Mouse (Mus musculus): Measurements from ENCODE around the gene Gcnt2. TPM values are rescaled to one million over a fixed set of nuclear protein-coding genes. Genes with fewer than 3 reads are reported as not detected.

Gcnt2 gene
- 5.0 and 5.8 TPM in 2 replicates for polyA plus RNA-seq (2016; fragmentation: Nextera tagmentation; extraction: Ambion mirVana)

DNA sequence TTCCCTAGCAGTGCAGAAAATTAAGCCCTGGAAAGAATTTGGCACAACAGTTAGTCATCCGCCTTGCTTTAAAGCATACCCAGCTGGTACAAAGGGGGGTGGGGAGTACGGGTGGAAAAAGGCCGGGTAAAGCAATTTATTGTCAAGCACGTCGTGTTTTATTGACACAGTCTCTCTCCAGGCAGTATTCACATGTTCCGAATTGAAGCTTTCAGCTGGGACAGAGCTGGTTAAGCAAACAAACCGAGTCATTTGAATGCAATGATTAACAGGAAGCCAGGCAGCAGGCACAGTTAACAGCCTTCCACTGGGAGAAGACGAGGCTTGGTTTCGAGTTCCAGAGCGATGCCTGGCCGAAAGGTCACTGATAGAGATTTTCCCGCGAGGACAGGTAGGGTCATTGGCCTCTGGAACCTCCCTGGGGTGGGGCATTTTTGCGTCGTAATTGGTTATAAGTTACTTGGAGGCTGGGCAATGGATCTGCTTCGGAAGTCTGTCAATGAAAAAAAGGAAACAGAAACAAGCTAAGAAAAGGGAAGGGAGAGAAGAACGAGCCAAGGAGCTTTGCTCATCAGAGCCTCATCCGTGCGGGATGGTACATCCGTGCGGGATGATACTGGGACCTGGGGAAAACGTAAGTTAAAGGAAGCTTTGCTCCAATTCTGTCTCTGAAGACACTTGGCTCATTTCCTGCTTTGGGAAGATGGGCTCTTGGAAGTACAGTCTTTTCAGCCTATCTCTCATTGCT lies at the start of gene Gcnt2:
Gcnt2 (plus strand) TSS at position 103 of the 748 bp plus-strand sequence.
- Histone ChIP-seq H3K4me1 (no peaks in the 10 kb centered on the region), H3K36me3 (no peaks in the 10 kb centered on the region), H3K9me3 (replicated peaks) (no peaks in the 10 kb centered on the region), H3K9ac (no peak within 1 kb of the TSS), H3K4me2 (replicated peaks) (peak within 1 kb of the TSS; percentile 31), H3K27ac (no peak within 1 kb of the TSS), H3K4me3 (no peak within 1 kb of the TSS), H3K27me3 (no peaks in the 10 kb centered on the region)
- no peak for ATAC-seq (ENCODE audit: low FRiP score)
- WGBS: 49% methylated on average over 22 of the region's 22 CpGs

DNA sequence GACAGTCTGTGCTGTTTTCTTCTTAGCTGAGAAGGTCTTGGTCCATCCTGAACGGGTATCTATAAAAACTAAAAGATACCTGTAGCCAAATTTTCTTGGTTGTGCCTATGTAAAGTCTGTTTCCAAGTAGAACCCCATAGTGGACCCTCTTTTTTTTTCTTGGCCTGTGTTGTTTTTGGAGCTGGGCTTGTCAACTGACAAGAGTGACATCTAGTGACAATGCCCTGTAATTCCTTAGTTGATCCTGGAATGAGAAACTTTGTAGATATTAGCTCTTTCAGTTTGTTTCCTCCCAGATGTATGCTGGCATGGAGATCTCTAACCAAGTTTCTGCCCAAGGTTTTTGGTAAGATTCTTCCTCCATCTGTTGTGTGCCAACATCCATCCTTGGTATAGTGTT lies 38.9 kb upstream of the Gcnt2 start:
- no peaks in the 10 kb centered on the region for H3K36me3 ChIP-seq
- H3K27ac ChIP-seq: no peak overlapping the region
- no peak for ATAC-seq (ENCODE audit: low FRiP score)
- WGBS: 67% methylated on average over 1 of the region's 1 CpGs
- no peak overlapping the region for H3K4me2 ChIP-seq (replicated peaks)
- H3K9ac ChIP-seq: no peak overlapping the region
- H3K4me3 ChIP-seq: no peak overlapping the region
- no peaks in the 10 kb centered on the region for H3K9me3 ChIP-seq (replicated peaks)
- H3K27me3 ChIP-seq: no peaks in the 10 kb centered on the region
- H3K4me1 ChIP-seq: no peaks in the 10 kb centered on the region

DNA sequence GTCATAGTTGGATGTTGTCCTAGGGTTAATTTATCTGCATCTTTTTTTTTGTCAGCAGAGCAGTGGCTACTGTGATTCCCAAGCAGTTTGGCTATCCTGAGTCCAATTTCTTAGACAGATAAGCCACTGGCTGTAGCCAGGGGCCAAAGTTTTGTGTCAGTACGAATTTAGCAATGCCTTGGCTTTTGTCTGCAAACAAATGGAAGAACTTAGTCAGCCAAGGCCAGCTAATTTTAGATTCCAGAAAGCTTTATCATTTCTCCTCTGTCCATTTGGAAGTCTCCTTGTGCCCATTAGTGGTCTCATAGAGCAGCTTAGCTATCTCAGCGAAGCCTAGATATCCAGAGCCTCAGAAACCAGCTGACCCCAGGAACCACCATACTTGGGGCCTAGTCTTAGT lies 37.6 kb upstream of the Gcnt2 start:
- H3K4me3 ChIP-seq: no peak overlapping the region
- no peaks in the 10 kb centered on the region for H3K36me3 ChIP-seq
- no peak for ATAC-seq (ENCODE audit: low FRiP score)
- no peak overlapping the region for H3K9ac ChIP-seq
- no peaks in the 10 kb centered on the region for H3K27me3 ChIP-seq
- no peak overlapping the region for H3K4me2 ChIP-seq (replicated peaks)
- no peaks in the 10 kb centered on the region for H3K9me3 ChIP-seq (replicated peaks)
- no peaks in the 10 kb centered on the region for H3K4me1 ChIP-seq
- 83% methylated on average over 2 of the region's 2 CpGs for WGBS
- no peak overlapping the region for H3K27ac ChIP-seq

DNA sequence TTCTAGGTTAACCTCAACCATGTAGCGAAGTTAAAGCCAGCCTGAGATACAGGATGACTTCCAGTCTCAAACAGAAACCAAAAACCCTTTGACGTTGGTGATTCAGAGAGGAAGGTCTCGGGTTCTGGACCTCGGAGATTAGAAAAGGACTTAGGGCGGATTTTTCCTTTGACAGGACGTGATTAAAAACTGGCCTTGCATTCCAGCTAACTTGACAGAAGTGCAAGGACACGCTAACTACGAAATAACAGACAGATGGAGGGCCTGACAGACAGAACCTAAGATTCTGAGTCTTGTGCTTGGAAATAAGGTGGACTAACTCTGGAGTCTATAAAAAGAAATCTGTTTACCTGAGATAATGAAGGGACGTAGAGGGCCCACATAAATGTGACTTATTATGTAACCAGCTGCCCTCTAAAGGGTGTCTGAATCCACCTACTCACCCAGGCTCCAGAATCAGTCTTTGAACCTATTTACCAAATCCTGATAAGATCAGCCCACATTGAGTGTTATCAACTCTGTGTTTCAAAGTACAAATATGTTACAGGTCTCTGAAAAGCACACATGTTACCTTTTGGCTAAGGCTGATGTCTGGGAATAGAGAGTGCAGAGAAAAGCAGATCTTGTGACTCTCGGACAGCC lies 18.3 kb upstream of the Gcnt2 start:
- no peak overlapping the region for H3K27ac ChIP-seq
- H3K4me1 ChIP-seq: no peaks in the 10 kb centered on the region
- no peak overlapping the region for H3K4me2 ChIP-seq (replicated peaks)
- ATAC-seq (ENCODE audit: low FRiP score): no peak
- H3K9ac ChIP-seq: no peak overlapping the region
- 80% methylated on average over 10 of the region's 10 CpGs for WGBS
- H3K9me3 ChIP-seq (replicated peaks): no peaks in the 10 kb centered on the region
- no peak overlapping the region for H3K4me3 ChIP-seq
- no peaks in the 10 kb centered on the region for H3K36me3 ChIP-seq
- H3K27me3 ChIP-seq: no peaks in the 10 kb centered on the region

DNA sequence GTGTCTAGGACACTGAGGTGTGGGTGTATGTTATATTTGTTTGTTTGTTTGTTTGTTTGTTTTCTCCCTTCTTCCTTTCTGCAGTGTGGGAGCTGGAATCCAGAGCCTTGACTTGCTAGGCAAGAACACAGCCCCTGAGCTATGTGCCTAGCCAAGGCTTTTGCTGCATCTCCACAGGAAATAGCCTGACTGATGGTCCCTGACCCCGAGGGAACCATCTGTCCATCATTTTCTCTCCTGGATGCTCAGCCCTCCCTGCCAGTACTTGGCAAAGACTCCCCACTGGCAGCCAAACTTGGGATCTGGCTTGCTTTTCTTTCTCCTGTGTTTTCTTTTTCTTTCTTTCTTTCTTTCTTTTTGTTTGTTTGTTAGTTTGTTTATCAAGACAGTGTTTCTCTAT lies 17.4 kb upstream of the Gcnt2 start:
- no peaks in the 10 kb centered on the region for H3K36me3 ChIP-seq
- 18% methylated on average over 1 of the region's 1 CpGs for WGBS
- H3K9me3 ChIP-seq (replicated peaks): no peaks in the 10 kb centered on the region
- H3K4me2 ChIP-seq (replicated peaks): no peak overlapping the region
- H3K27ac ChIP-seq: no peak overlapping the region
- no peak overlapping the region for H3K9ac ChIP-seq
- no peak overlapping the region for H3K4me3 ChIP-seq
- no peaks in the 10 kb centered on the region for H3K27me3 ChIP-seq
- ATAC-seq (ENCODE audit: low FRiP score): no peak
- H3K4me1 ChIP-seq: no peaks in the 10 kb centered on the region

DNA sequence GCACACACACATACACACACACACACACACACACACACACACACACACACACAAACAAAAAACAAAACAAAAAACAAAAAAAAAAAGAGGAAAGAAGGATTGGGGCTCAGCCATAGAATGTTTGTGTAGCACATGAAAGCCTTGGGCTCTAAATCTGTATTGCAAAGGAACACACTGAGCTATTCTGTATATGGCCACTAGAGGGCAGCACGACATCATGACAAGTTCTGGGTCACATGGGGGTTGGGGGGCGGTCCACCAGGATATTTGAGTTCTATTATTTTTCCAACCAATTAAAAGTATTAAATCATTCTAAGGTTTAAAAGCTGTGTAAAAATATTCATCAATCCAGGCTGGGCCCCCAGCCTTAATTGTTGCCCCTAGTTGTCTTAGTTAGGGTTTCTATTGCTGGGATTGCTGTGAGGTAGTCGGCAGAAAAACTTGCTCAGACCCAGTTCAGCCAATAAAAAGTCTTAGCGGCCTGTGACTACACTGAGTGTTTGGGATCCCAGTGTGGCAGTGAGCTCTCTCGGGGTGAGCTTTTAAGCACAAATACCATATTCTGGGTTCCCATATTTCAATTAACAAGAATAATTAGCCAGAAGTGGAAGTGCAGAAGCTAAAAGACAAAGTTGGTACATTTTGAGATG lies 16.0 kb upstream of the Gcnt2 start:
- ATAC-seq (ENCODE audit: low FRiP score): no peak
- Histone ChIP-seq H3K9ac (no peak overlapping the region), H3K36me3 (no peaks in the 10 kb centered on the region), H3K4me2 (replicated peaks) (no peak overlapping the region), H3K4me1 (no peaks in the 10 kb centered on the region), H3K27me3 (no peaks in the 10 kb centered on the region), H3K27ac (no peak overlapping the region), H3K9me3 (replicated peaks) (no peaks in the 10 kb centered on the region), H3K4me3 (no peak overlapping the region)
- WGBS: 23% methylated on average over 5 of the region's 5 CpGs

DNA sequence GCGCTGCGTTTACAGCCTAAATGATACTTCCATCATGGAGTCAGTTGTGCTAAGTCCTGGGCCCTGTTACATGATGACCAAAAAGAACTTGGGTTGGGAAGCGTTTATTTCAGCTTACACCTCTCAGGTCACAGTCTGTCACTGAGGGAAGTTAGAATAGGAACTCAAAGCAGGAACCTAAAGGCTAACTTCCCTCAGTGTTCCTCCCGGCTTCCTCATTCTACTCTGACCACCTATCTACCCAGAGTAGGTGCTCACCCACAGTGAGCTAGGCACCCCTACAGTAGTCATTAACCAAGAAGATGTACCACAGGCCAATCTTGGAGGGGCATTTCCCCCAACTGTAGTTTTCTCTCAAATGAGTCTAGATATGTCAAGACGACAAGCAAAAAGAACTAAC lies 15.4 kb upstream of the Gcnt2 start:
- Histone ChIP-seq H3K27me3 (no peaks in the 10 kb centered on the region), H3K4me3 (no peak overlapping the region), H3K4me2 (replicated peaks) (no peak overlapping the region), H3K27ac (no peak overlapping the region), H3K9me3 (replicated peaks) (no peaks in the 10 kb centered on the region), H3K9ac (no peak overlapping the region), H3K4me1 (no peaks in the 10 kb centered on the region), H3K36me3 (no peaks in the 10 kb centered on the region)
- WGBS: 95% methylated on average over 5 of the region's 5 CpGs
- no peak for ATAC-seq (ENCODE audit: low FRiP score)

DNA sequence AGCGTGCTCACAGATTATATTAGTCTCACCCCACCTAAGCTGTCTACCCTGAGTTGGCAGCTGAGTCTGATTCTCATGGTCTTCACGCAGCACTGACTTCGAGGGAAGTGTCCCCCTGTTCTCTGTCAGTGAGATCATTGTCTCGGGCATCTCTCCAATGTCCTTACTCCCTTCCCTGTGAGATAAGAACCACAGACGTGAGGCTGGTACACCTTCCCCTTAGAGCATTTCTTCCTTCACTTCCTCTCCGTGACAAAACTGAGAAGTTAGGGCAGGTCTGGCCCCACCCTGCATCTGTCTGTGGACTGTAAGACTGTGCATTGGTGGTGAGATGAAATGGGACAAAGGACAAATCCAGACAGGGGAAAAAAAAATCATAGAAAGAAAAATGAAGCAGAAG lies 13.6 kb upstream of the Gcnt2 start:
- Histone ChIP-seq H3K4me2 (replicated peaks) (no peak overlapping the region), H3K9ac (no peak overlapping the region), H3K27me3 (no peaks in the 10 kb centered on the region), H3K4me1 (no peaks in the 10 kb centered on the region), H3K9me3 (replicated peaks) (no peaks in the 10 kb centered on the region), H3K27ac (no peak overlapping the region), H3K4me3 (no peak overlapping the region), H3K36me3 (no peaks in the 10 kb centered on the region)
- 70% methylated on average over 6 of the region's 6 CpGs for WGBS
- no peak for ATAC-seq (ENCODE audit: low FRiP score)

DNA sequence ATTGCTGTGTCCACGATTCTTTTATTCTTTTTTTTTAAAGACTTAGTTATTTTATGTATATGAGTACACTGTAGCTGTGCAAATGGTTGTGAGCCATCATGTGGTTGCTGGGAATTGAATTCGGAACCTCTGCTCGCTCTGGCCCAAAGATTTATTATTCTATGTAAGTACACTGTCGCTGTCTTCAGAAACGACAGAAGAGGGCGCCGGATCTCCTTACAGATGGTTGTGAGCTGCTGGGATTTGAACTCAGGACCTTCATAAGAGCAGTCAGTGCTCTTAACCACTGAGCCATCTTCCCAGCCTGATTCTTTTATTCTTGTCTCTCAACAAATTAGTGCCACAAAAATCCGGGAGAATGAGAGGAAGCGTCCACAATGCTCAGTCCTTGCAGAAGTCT lies 13.2 kb upstream of the Gcnt2 start:
- no peak for ATAC-seq (ENCODE audit: low FRiP score)
- WGBS: 71% methylated on average over 9 of the region's 9 CpGs
- H3K36me3 ChIP-seq: no peaks in the 10 kb centered on the region

DNA sequence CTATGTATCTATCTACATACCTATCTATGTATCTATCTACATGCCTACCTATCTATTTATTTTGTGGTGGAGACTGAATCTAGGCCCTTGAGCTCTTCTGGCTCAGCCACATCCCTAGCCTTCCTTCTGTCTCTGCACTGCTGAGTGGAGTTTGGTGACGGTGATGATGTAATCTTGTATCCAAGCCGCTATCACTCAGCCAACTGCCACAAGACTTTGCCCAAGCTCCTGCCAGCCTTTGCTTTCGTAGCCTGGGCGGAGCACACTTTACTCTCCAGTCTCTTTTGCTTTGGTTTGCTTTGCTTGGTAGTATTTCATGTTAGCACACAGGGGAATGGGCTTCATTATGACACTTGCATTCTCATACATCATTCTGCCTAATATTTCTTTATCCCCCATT lies 11.7 kb upstream of the Gcnt2 start:
- WGBS: 83% methylated on average over 4 of the region's 4 CpGs
- ATAC-seq (ENCODE audit: low FRiP score): no peak
- Histone ChIP-seq H3K27ac (no peak overlapping the region), H3K4me2 (replicated peaks) (no peak overlapping the region), H3K36me3 (no peaks in the 10 kb centered on the region), H3K9ac (no peak overlapping the region), H3K4me3 (no peak overlapping the region), H3K9me3 (replicated peaks) (no peaks in the 10 kb centered on the region), H3K27me3 (no peaks in the 10 kb centered on the region), H3K4me1 (no peaks in the 10 kb centered on the region)

More for the DNA sequence above, 13.2 kb upstream of the Gcnt2 start:
- Histone ChIP-seq H3K4me1 (no peaks in the 10 kb centered on the region), H3K27me3 (no peaks in the 10 kb centered on the region), H3K4me3 (no peak overlapping the region), H3K9me3 (replicated peaks) (no peaks in the 10 kb centered on the region), H3K27ac (no peak overlapping the region), H3K9ac (no peak overlapping the region), H3K4me2 (replicated peaks) (no peak overlapping the region)

DNA sequence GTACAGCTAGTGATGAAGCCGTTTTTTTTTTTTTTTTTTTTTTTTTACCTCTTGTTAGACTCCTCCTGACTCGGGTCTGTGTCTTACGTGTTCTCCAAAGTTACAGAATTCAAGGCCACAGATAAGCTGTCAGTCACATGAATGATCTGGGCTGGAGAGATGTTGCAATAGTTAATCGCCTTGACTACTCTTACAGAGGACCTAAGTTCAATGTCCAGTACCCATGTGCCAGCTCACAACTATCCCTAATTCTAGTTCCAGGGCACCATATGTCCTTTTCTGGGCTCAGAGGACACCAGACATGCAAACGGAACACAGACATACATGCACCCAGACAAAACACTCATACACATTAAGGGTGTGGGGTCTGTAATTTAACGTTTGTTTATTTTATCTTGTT lies 8.9 kb upstream of the Gcnt2 start:
- H3K4me3 ChIP-seq: no peak overlapping the region
- no peak overlapping the region for H3K27ac ChIP-seq
- H3K9ac ChIP-seq: no peak overlapping the region
- 90% methylated on average over 6 of the region's 6 CpGs for WGBS
- H3K4me2 ChIP-seq (replicated peaks): no peak overlapping the region
- ATAC-seq (ENCODE audit: low FRiP score): no peak
- no peaks in the 10 kb centered on the region for H3K4me1 ChIP-seq
- H3K27me3 ChIP-seq: no peaks in the 10 kb centered on the region
- no peaks in the 10 kb centered on the region for H3K9me3 ChIP-seq (replicated peaks)
- no peaks in the 10 kb centered on the region for H3K36me3 ChIP-seq

DNA sequence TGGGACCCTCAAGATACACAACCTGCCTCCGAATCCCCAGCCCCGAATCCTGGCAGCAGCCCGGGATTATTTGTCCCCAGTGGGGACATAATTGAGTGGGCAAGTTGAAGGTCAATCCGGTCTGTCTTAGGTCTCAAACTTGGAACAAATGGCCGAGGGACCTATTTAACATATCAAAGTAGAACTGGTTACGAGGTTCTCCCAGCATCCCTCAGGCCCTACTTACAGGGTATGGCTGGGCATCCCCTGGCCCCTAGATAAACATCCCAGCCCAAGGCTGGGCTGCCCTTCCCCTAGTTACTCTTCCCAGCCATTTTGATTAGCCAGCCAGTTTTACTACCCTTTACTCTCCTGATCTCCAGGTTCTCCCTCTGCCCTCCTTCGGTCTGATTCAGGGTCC lies 8.3 kb upstream of the Gcnt2 start:
- ATAC-seq (ENCODE audit: low FRiP score): no peak
- Histone ChIP-seq H3K4me1 (no peaks in the 10 kb centered on the region), H3K27me3 (no peaks in the 10 kb centered on the region), H3K4me3 (no peak overlapping the region), H3K4me2 (replicated peaks) (no peak overlapping the region), H3K9me3 (replicated peaks) (no peaks in the 10 kb centered on the region), H3K9ac (no peak overlapping the region), H3K27ac (no peak overlapping the region), H3K36me3 (no peaks in the 10 kb centered on the region)
- 75% methylated on average over 7 of the region's 7 CpGs for WGBS

DNA sequence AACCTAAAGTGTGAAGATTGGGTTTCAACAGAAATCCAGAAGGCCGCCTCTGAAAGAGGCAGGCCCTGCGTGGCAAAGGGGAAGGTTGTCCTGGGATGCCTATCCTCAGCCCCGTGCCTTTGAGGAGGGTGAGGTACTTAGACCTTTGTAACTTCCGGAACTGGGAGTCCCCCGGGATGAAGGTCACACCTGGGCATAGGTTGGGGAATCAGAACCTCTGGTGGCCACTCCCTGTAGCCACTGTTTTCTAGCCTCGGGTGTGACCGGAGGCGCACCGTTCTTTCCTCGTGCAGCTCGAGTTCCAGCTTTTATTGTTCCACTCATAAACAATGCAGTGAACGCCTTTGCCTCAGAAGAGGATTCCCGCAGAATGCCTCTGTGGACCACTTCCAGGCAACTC lies 7.6 kb upstream of the Gcnt2 start:
- Histone ChIP-seq H3K9ac (no peak overlapping the region), H3K4me3 (no peak overlapping the region), H3K27me3 (no peaks in the 10 kb centered on the region), H3K27ac (no peak overlapping the region), H3K4me1 (no peaks in the 10 kb centered on the region), H3K9me3 (replicated peaks) (no peaks in the 10 kb centered on the region), H3K4me2 (replicated peaks) (no peak overlapping the region), H3K36me3 (no peaks in the 10 kb centered on the region)
- WGBS: 72% methylated on average over 13 of the region's 13 CpGs
- ATAC-seq (ENCODE audit: low FRiP score): no peak

Data from hindbrain, embryonic 12.5 days (tissue).